Mouse (Mus musculus) cerebellum, adult 2 months (tissue): ENCODE data around the gene Adamts18.

Source experiments
- CTCF ChIP-seq: fragments of 200-500 bp; IDR thresholded peaks from 2 replicates; pipeline ENCODE4 v1.5.1; 2011; ENCODE audit warnings: low read depth, mild to moderate bottlenecking, control low read depth, low read length, moderate library complexity, borderline replicate concordance; ENCODE audit not compliant: insufficient read depth
- POLR2A ChIP-seq: fragments of 200-500 bp; IDR thresholded peaks from 2 replicates; pipeline ENCODE4 v1.6.1; 2011; ENCODE audit warnings: low read length, control low read depth, borderline replicate concordance; ENCODE audit not compliant: insufficient read depth

- TF ChIP-seq CTCF (no peak), POLR2A (no peak)
Measured at GRCm38 (mm10) chr8:113853714-113854113, 5.2 kb upstream of the Adamts18 start.
